Mouse (Mus musculus) limb, embryonic 10.5 days (tissue): Measurements from ENCODE around the gene Rtcb. TPM values are rescaled to one million over a fixed set of nuclear protein-coding genes. Genes with fewer than 3 reads are reported as not detected.

Source experiments
- DNase-seq: peaks from one replicate; pipeline ENCODE4 v3.0.0-alpha.2; 2017; ENCODE audit warnings: low spot score
- H3K27ac ChIP-seq: fragments of 300-500 bp; sonication (generic); 2 replicates; pipeline ENCODE4 v1.5.1; 2016; ENCODE audit warnings: mild to moderate bottlenecking
- H3K27me3 ChIP-seq: fragments of 300-500 bp; sonication (generic); 2 replicates; pipeline ENCODE4 v1.6.1; 2016; ENCODE audit warnings: low read depth, mild to moderate bottlenecking; ENCODE audit not compliant: poor library complexity, severe bottlenecking
- H3K36me3 ChIP-seq: fragments of 300-500 bp; sonication (generic); 2 replicates; pipeline ENCODE4 v1.6.1; 2016; ENCODE audit warnings: mild to moderate bottlenecking, moderate library complexity
- H3K4me1 ChIP-seq: fragments of 300-500 bp; sonication (generic); 2 replicates; pipeline ENCODE4 v1.6.1; 2016
- H3K4me3 ChIP-seq: fragments of 300-500 bp; sonication (generic); 2 replicates; pipeline ENCODE4 v1.5.1; 2016; ENCODE audit warnings: mild to moderate bottlenecking, moderate library complexity
- H3K9me3 ChIP-seq: fragments of 300-500 bp; sonication (generic); replicated peaks from 2 replicates; pipeline ENCODE4 v1.6.1; 2016; ENCODE audit warnings: mild to moderate bottlenecking
- WGBS: fragments of 180-500 bp; shearing (Covaris S2); methylation state at CpG from one replicate; pipeline ENCODE4 v1.1.7; 2016; 5-methylcytosine and 5-hydroxymethylcytosine counted together
- polyA plus RNA-seq: library from polyadenylated mRNA; unstranded; fragments of >200 nt; fragmentation: Nextera tagmentation; extraction: Ambion mirVana; gene quantifications from 2 replicates; pipeline ENCODE4 v1.2.1, GENCODE M21; 2016

The Rtcb gene
- polyA plus RNA-seq, 1 experiment from 2014 or later, result 235 TPM

GRCm38 (mm10) chr10:85928499-85929207 is 29.0 kb downstream of the Rtcb start:
- Histone ChIP-seq H3K4me3 (peak overlapping the region; percentile 67), H3K27me3 (peaks cover 41% of the 10 kb centered on the region), H3K4me1 (peaks cover 12% of the 10 kb centered on the region), H3K36me3 (no peaks in the 10 kb centered on the region), H3K27ac (peak overlapping the region; percentile 43; the same call in 1 of the 2 replicates), H3K9me3 (no peaks in the 10 kb centered on the region)
- WGBS, result 1% methylated on average over 63 of the region's 63 CpGs
- peak; percentile 79 for DNase-seq

- whole genome bisulfite sequencing, result 2% methylated on average over 23 of the region's 23 CpGs
- no peaks in the 10 kb centered on the region for H3K9me3 ChIP-seq
- peaks cover 41% of the 10 kb centered on the region for H3K27me3 ChIP-seq
- no peaks in the 10 kb centered on the region for H3K36me3 ChIP-seq
- peak within 1 kb of the TSS; percentile 43; the same call in 1 of the 2 replicates for H3K27ac ChIP-seq
- peaks cover 12% of the 10 kb centered on the region for H3K4me1 ChIP-seq
- DNase-seq, result peak; percentile 59
- H3K4me3 ChIP-seq, result peak within 1 kb of the TSS; percentile 67
These were observed 29.8 kb downstream of the Rtcb start, which contains the start of gene Ascl4 for GRCm38 (mm10) chr10:85927676-85928445. Gene Ascl4, plus strand, starts transcription at chr10:85927681.

- Histone ChIP-seq H3K4me3 (peak within 1 kb of the TSS; percentile 90), H3K27ac (peak within 1 kb of the TSS; percentile 93), H3K36me3 (peaks cover 32% of the 10 kb centered on the region), H3K9me3 (no peaks in the 10 kb centered on the region), H3K4me1 (peaks cover 16% of the 10 kb centered on the region), H3K27me3 (no peaks in the 10 kb centered on the region)
- peak; percentile 99 for DNase-seq
- 0% methylated on average over 90 of the region's 90 CpGs for WGBS
These were observed 40.9 kb downstream of the Rtcb start, which contains the start of gene Prdm4 for GRCm38 (mm10) chr10:85916498-85917309. Gene Prdm4, minus strand, starts transcription at chr10:85917142.

Other genes starting within 250 kb of the Rtcb start
- 113 and 121 TPM in 2 replicates for gene Pwp1, start 128.3 kb downstream of the Rtcb start, polyA plus RNA-seq
- 30.6 and 30.8 TPM in 2 replicates for gene Prdm4, start 40.7 kb downstream of the Rtcb start, polyA plus RNA-seq
- gene Ascl4, start 30.1 kb downstream of the Rtcb start, polyA plus RNA-seq, result 0.11 and 0.19 TPM in 2 replicates
- not detected in 2 replicates for gene Bpifc, start 54.1 kb upstream of the Rtcb start, polyA plus RNA-seq
- gene Fbxo7, start 64.1 kb upstream of the Rtcb start, polyA plus RNA-seq, result 15.6 and 20.1 TPM in 2 replicates